Mouse (Mus musculus) heart, embryonic 16.5 days (tissue): Measurements from ENCODE around the gene E2f7. TPM values are rescaled to one million over a fixed set of nuclear protein-coding genes. Genes with fewer than 3 reads are reported as not detected.

ENCODE experiments used
- ATAC-seq: fragments of 200-750 bp; cut with Nextera tagmentation; replicated peaks from 2 replicates; pipeline ENCODE4 v1.8.0; 2017; ENCODE audit warnings: moderate number of reproducible peaks; ENCODE audit not compliant: insufficient read depth, low FRiP score; ENCODE audit errors: extremely low read depth
- H3K27ac ChIP-seq: fragments of 300-500 bp; sonication (generic); 2 replicates; pipeline ENCODE4 v1.5.1; 2014; ENCODE audit warnings: mild to moderate bottlenecking, low read length, control low read depth, moderate library complexity
- H3K27me3 ChIP-seq: fragments of 300-500 bp; sonication (generic); 2 replicates; pipeline ENCODE4 v1.6.1; 2014; ENCODE audit warnings: low read length, mixed read lengths; ENCODE audit not compliant: control insufficient read depth, insufficient read depth
- H3K36me3 ChIP-seq: fragments of 300-500 bp; sonication (generic); 2 replicates; pipeline ENCODE4 v1.6.1; 2014; ENCODE audit not compliant: control insufficient read depth, insufficient read depth
- H3K4me1 ChIP-seq: fragments of 300-500 bp; sonication (generic); 2 replicates; pipeline ENCODE4 v1.6.1; 2014; ENCODE audit warnings: low read length, mixed read lengths; ENCODE audit not compliant: control insufficient read depth, insufficient read depth
- H3K4me2 ChIP-seq: fragments of 300-500 bp; sonication (generic); 2 replicates; pipeline ENCODE4 v1.6.1; 2014; ENCODE audit warnings: low read depth, mild to moderate bottlenecking, control low read depth, low read length
- H3K4me3 ChIP-seq: fragments of 300-500 bp; sonication (generic); 2 replicates; pipeline ENCODE4 v1.5.1; 2014; ENCODE audit warnings: mild to moderate bottlenecking, control low read depth, low read length
- H3K9ac ChIP-seq: fragments of 300-500 bp; sonication (generic); 2 replicates; pipeline ENCODE4 v1.6.1; 2014; ENCODE audit warnings: low read length, control low read depth
- H3K9me3 ChIP-seq: fragments of 300-500 bp; sonication (generic); replicated peaks from 2 replicates; pipeline ENCODE4 v1.6.1; 2016; ENCODE audit warnings: low read length; ENCODE audit not compliant: control insufficient read depth
- WGBS: fragments of 180-500 bp; shearing (Covaris S2); extraction: QIAGEN DNeasy Blood & Tissue Kit; methylation state at CpG from one replicate; pipeline ENCODE4 v1.1.7; 2014; 5-methylcytosine and 5-hydroxymethylcytosine counted together
- polyA plus RNA-seq: library from polyadenylated mRNA; unstranded; fragments of >200 nt; fragmentation: Nextera tagmentation; extraction: Ambion mirVana; gene quantifications from 2 replicates; pipeline ENCODE4 v1.2.1, GENCODE M21; 2015

Gene E2f7
- polyA plus RNA-seq, 1 experiment from 2014 or later = 13.5 TPM

GRCm38 (mm10) chr10:110763416-110763815 is 18.2 kb downstream of the E2f7 start:
- ATAC-seq = no peak

DNA sequence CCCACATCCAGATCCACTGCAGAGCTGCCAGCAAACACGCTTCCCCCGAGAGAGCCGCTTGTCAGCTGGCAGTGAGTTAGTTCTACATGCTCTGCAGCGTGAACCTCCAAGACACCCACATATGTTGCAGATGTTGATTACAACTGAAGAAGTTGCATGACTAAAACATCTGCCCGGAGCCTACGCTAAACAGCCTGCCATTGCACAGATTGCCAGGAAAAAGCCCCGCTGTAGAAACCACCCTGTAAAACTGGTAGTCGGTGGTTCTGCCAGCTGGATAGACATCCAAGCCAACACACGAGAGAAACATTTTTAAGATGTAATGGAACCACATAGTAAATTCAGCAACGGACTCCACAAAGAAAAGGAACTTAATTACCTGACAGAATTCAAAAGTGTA is 24.3 kb downstream of the E2f7 start:
- no peaks in the 10 kb centered on the region for H3K9me3 ChIP-seq
- WGBS = 92% methylated on average over 10 of the region's 10 CpGs
- peaks cover 66% of the 10 kb centered on the region for H3K36me3 ChIP-seq
- no peaks in the 10 kb centered on the region for H3K4me1 ChIP-seq
- no peak overlapping the region for H3K4me3 ChIP-seq
- no peak overlapping the region for H3K9ac ChIP-seq
- ATAC-seq = no peak
- H3K4me2 ChIP-seq = no peak overlapping the region
- no peak overlapping the region for H3K27ac ChIP-seq
- no peaks in the 10 kb centered on the region for H3K27me3 ChIP-seq

More at GRCm38 (mm10) chr10:110763416-110763815, 18.2 kb downstream of the E2f7 start:
- Histone ChIP-seq H3K4me3 (no peak overlapping the region), H3K36me3 (peaks cover 70% of the 10 kb centered on the region), H3K4me2 (no peak overlapping the region), H3K27ac (no peak overlapping the region), H3K27me3 (no peaks in the 10 kb centered on the region), H3K9me3 (peaks cover 5% of the 10 kb centered on the region), H3K9ac (no peak overlapping the region), H3K4me1 (no peaks in the 10 kb centered on the region)
- 85% methylated on average over 13 of the region's 13 CpGs for WGBS

- Histone ChIP-seq H3K9me3 (no peaks in the 10 kb centered on the region), H3K4me2 (no peak overlapping the region), H3K9ac (no peak overlapping the region), H3K27me3 (no peaks in the 10 kb centered on the region), H3K4me1 (no peaks in the 10 kb centered on the region), H3K4me3 (no peak overlapping the region), H3K36me3 (peaks cover 57% of the 10 kb centered on the region), H3K27ac (no peak overlapping the region)
- WGBS = 85% methylated on average over 10 of the region's 12 CpGs
- no peak for ATAC-seq
Measured at GRCm38 (mm10) chr10:110773201-110773600, 28.0 kb downstream of the E2f7 start.

- Histone ChIP-seq H3K9me3 (no peaks in the 10 kb centered on the region), H3K36me3 (peaks cover 57% of the 10 kb centered on the region), H3K9ac (no peak overlapping the region), H3K27ac (no peak overlapping the region), H3K4me2 (no peak overlapping the region), H3K27me3 (no peaks in the 10 kb centered on the region), H3K4me1 (no peaks in the 10 kb centered on the region), H3K4me3 (no peak overlapping the region)
- 93% methylated on average over 14 of the region's 14 CpGs for WGBS
- ATAC-seq = no peak
Measured at GRCm38 (mm10) chr10:110773878-110774277, 28.6 kb downstream of the E2f7 start.

DNA sequence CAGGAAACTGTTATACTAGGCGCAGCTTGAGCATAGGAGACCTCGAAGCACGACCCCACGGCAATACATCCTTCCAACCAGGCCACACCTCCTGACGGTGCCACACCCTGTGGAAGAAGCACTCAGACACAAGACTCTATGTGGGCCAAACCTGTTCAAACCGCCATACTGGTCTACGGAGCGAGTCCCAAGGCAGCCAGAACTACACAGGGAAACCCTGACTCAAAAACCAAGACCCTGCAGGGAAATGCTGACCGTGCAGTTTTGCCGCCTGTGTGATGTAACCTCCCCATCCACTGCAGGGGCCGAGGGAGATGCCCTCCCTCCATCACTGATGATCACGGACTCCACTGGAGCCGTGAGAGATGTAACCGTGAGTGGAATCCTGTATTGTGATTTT is 36.5 kb downstream of the E2f7 start:
- no peak for ATAC-seq
- Histone ChIP-seq H3K4me2 (no peak overlapping the region), H3K27me3 (no peaks in the 10 kb centered on the region), H3K36me3 (peaks cover 59% of the 10 kb centered on the region), H3K4me1 (no peaks in the 10 kb centered on the region), H3K27ac (no peak overlapping the region), H3K4me3 (no peak overlapping the region), H3K9me3 (no peaks in the 10 kb centered on the region), H3K9ac (no peak overlapping the region)
- WGBS = 92% methylated on average over 14 of the region's 14 CpGs

DNA sequence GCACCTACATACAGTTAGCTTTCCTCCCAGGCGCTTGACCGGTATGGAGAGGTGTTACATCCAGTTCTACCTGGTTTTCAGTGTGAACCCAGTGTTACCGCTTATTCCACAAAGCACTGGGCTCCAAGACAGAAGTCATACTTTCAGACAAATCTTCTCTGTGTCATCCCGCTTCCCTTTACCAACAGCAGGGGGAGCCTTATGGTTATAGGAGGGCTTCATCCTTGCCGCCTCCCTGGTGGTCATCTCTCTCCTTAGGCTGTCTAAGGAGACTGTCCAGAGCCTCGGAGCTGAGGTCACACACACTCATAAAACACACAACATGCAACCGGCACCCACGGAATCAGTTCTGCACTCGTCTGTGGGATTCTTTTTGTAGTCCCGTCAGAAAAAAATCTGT is 37.4 kb downstream of the E2f7 start:
- WGBS = 77% methylated on average over 10 of the region's 10 CpGs
- ATAC-seq = no peak
- H3K36me3 ChIP-seq = peaks cover 58% of the 10 kb centered on the region
- no peak overlapping the region for H3K4me2 ChIP-seq
- H3K4me1 ChIP-seq = no peaks in the 10 kb centered on the region
- no peaks in the 10 kb centered on the region for H3K9me3 ChIP-seq
- no peak overlapping the region for H3K27ac ChIP-seq
- H3K9ac ChIP-seq = no peak overlapping the region
- no peak overlapping the region for H3K4me3 ChIP-seq
- no peaks in the 10 kb centered on the region for H3K27me3 ChIP-seq

DNA sequence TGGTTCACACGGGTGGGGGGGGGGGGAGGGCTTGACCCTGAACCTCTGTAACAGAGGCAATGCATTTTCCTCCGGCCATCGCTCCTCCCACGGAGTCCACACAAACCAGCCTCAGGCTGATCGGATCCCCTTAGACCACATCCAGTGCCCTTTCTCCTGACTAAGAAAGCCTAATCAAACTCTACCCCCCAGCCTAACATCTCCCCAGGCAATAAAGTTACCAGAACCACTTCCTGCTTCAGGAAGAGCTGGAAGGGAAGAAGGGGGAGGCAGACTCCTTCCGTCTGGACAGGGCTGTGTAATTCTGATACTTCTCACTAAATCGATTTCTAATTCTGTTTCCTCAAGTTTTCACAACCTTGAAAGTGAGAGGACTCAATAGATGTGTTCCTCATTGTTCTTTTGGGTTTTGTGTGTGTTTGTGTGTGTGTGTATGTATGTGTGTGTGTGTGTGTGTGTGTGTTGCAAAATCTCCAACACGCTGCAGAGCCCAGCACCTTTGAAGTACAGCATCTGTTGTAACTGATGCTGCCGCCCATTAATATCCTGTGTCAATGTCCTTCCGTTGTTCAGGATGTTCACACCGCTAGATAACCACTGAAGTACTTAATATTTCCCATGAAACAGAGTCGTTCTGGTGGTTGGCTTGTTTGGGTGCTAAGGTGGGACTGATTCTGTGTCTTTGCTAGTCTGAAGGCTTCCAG is 43.0 kb downstream of the E2f7 start:
- no peaks in the 10 kb centered on the region; the same call in 1 of the 2 replicates for H3K4me1 ChIP-seq
- no peaks in the 10 kb centered on the region for H3K9me3 ChIP-seq
- WGBS = 47% methylated on average over 12 of the region's 12 CpGs
- no peaks in the 10 kb centered on the region for H3K27me3 ChIP-seq
- H3K36me3 ChIP-seq = peaks cover 18% of the 10 kb centered on the region
- ATAC-seq = no peak
- no peak overlapping the region for H3K4me2 ChIP-seq
- H3K27ac ChIP-seq = no peak overlapping the region
- H3K4me3 ChIP-seq = no peak overlapping the region
- no peak overlapping the region for H3K9ac ChIP-seq

DNA sequence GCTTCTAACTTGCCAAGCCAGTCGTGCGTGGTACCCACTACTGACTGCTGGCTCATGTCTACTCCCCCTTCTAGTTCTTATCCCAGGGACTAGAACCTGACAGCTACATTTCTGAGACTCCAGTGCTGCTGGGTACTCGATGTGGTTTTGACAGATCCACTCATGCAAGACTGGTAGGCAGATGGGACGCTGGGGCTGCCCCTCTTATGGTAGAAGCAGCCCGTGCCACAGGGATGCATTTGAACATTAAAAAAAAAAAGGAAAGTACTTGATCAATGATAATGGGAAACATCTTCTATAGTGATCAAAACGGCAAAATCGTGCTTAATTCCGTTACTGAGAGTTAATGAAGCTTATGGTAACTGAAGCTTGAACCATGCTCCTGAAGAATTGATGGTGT is 44.4 kb downstream of the E2f7 start:
- no peak for ATAC-seq
- WGBS = 86% methylated on average over 8 of the region's 8 CpGs

DNA sequence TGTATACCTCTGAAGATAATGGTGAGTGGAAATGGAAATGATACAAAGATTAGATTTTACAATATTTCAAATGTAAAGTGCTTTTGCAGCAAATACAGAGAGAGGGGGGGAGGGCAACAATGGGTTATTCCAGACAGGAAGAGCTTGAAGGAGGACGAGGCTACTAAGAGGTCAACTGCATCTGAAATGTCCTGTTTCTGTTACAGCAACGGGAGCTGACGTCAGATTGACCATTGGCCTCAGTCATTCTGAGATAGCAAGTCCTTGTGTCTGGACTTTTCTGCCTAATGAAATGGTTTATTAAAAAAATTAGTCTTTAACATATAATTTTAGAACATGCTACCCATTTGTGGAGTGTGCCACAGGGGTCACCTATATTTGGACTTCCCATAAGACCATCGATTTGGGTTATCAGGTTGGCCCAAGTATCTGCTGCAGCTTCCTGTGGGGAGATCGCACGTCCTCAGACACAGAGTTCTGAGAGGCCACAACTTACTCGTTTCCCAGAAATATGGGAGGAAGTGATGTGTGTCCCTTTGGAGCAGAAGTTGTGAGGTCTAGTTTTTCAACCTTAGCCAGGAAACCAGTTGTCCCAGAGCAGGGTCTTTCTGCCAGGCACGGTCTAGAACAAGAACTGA is 48.0 kb downstream of the E2f7 start:
- Histone ChIP-seq H3K9me3 (no peaks in the 10 kb centered on the region), H3K4me2 (no peak overlapping the region), H3K27me3 (no peaks in the 10 kb centered on the region), H3K36me3 (no peaks in the 10 kb centered on the region), H3K4me3 (no peak overlapping the region), H3K27ac (no peak overlapping the region), H3K9ac (no peak overlapping the region), H3K4me1 (peaks cover 3% of the 10 kb centered on the region)
- ATAC-seq = no peak
- 52% methylated on average over 8 of the region's 8 CpGs for WGBS

More for the DNA sequence above, 44.4 kb downstream of the E2f7 start:
- H3K9ac ChIP-seq = no peak overlapping the region
- H3K4me2 ChIP-seq = no peak overlapping the region
- H3K4me3 ChIP-seq = no peak overlapping the region
- no peaks in the 10 kb centered on the region for H3K9me3 ChIP-seq
- H3K36me3 ChIP-seq = peaks cover 11% of the 10 kb centered on the region
- H3K27me3 ChIP-seq = no peaks in the 10 kb centered on the region
- peaks cover under 1% of the 10 kb centered on the region for H3K4me1 ChIP-seq
- H3K27ac ChIP-seq = no peak overlapping the region
